Mouse (Mus musculus) embryo, embryonic 10 days (tissue): Measurements from ENCODE around the gene Cpsf4.
"Not testable (repeated sequence)": the region's sequence is repeated elsewhere in the genome, so short reads cannot be mapped to it uniquely, and the experiment has no call there.

Source experiments
- DNase-seq: peaks from one replicate; pipeline ENCODE4 v3.0.0-alpha.2; 2015; ENCODE audit warnings: low spot score

Gene Cpsf4

DNA sequence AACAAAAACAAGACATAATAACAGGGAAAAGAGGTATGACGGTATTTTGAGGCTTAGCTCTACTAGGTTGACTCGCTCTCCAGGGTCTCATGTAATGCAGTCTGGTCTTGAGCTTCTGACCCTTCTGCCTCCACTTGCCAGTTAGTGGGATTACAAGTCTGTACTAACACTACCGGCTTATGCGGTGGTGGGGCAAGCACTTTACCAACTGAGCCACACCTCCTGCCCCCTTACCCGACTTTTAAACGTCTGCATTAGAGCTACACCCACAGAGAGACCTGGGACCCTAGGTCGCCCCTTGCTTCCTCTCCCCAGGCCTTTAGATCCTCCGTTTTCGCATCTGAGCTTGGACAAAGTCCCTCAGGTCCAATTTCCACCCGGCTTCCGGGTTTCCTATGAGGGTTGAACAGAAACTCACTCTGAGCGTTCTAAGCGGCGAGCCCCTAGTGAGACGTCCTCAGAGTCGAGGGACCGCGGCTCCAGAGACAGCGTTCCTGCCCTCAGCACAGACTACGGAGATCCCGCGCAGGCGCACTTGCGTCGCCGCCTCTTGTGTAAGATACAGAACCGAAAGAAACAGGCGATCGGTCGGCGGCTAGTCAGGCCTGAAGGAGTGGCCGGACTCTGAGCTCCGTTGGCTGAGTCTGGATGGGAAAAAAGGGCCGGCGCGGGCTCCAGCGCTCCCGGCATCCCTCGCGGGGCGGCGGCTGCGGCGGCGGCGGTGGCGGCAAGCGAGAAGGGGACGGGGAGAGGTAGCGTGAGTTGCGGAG, at the start of gene Cpsf4, which contains the start of gene Ptcd1:
TSS of gene Cpsf4 (plus strand) at position 678 of the 770 bp plus-strand sequence.
TSS of gene Ptcd1 (minus strand) at position 573 of the 770 bp plus-strand sequence.
- DNase-seq, result peak; percentile 100

DNA sequence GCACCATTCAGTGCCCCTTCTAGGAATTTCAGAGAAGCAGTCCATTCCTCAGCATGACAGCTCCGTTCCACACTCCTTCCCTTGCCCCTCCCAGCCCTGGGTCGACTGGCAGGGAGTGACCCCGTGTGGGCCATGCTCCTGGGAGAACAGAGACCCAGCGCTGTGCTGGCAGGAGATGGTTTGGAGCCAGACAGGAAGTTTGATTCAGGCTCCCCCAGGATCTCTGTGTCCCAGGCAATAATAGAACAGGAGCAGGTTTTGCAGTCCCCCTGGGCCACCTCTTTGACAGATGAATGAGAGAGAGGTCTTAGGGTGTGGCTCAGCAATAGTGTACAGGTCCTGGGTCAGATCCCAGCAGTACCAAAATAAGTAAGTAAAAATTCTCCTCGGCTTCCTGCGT, 49.0 kb upstream of the Cpsf4 start:
- no peak for DNase-seq

- DNase-seq, result no peak
Measured at GRCm38 (mm10) chr5:145118461-145118860, 48.6 kb upstream of the Cpsf4 start.

DNA sequence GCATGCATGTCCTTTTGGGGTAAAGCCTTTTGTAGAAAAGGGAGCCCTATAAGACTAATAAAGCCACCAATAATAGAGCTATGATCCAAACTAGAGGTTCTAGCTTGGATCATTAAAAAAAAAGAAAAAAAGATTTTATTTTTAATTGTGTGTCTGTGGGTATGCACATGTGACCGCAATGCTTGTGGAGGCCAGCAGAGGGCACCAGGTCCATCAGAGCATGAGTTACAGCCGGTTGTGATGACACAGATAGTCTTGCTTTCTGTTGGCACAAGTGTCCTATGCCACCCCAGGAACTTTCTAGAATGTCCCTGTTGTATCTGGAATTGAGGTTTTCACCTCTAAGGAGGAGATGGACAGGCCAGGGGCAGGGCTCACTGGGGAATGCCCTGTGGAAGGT, 47.6 kb upstream of the Cpsf4 start:
- no peak for DNase-seq

DNA sequence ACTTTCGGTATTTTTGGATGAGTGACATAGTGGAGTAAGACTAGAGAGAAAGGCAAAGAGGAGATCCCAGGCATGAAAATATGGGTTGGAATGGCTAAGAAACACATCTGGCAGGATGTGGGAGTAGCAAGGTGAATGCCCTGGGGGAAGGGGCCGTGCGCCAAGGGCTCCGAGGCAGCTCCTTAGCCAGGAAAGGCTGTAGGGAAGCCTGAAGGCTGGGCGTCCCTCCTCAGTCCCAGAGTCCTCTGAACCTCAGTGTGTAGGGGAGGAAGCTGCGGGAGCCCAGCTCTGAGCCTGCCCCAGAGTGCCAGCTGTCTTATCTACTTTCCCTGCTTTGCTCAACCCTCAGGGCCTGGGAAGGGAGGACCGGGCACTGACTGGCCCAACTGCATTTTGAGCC, 46.1 kb upstream of the Cpsf4 start:
- DNase-seq, result no peak

GRCm38 (mm10) chr5:145123396-145123795, 43.6 kb upstream of the Cpsf4 start:
- DNase-seq, result no peak

DNA sequence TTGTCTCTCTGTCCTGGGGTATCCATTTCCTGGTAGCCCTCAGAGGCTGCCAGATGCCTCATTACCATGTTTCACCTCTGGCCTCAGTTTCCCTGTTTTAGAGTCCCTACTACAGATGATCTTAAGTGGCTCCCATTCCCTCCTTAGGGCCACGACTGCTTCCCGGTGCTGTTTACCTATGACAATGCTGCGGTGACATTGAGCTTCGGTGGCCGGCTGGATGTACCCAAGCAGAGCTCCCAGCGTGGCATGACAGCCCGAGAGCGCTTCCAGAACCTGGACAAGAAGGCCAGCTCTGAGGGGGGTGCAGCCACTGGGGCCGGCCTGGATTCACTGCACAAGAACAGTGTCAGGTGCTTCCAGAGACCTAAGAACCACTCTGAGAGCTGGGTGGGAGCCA, 40.4 kb upstream of the Cpsf4 start:
- no peak for DNase-seq

DNA sequence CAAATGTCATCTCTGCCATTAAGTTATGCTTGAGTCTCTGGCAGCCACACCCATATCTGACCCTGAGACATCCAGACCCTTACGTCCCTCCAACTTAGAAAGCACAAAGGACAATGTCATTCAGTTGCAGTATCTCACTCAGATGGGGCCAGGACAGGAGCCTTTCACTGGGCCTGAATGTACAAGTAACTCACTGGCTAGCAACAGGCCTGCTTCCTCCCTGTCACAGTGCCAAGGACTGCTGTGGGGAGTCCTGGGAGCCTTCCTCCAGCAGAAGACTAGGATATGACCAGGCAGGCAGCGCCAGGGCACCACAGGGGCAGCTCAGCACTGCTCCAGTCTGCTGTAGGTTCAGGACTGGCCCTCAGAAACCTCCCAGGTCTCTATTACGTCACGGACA, 37.9 kb upstream of the Cpsf4 start:
- DNase-seq, result no peak

- not testable (repeated sequence) for DNase-seq
Measured at GRCm38 (mm10) chr5:145129773-145130172, 37.2 kb upstream of the Cpsf4 start.

DNA sequence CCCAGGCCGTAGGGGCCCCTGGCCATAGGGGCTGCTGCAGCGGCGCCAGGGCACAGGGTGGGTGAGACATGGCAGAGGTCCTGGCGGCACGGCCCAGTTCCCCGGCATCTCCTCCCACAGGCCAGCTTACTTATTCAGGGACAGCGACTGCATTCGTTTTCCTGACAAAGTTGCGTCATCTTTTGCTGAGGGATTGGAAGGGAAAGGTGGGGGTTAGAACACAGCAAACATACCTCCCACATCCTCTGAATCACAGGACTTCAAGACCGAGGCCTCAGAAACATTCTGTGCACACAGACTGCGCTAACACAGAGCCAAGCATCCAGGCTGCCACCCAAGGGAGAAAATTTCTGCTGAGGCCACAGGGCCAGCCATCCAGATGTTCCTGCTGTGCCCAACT, 36.8 kb upstream of the Cpsf4 start:
- no peak for DNase-seq

DNA sequence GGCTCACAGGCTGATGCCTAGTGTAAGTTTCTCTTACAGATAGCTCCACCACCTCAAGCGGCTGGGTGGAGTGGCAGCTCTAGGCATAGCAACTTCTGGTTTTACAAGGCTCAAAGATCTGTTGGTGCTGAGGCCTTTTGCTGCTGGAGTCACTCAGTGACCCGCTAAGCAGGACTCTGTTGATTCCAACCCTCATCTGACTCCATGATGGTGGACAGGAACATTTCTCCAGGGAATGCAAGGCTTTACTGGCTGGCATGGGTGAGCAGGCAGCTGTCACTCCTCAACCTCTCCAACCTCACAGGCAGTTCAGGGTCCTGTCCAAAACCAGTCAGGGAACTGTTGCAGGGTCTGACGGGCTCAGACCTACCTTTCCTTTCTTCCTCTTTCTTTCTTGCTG, 36.0 kb upstream of the Cpsf4 start:
- DNase-seq, result no peak

GRCm38 (mm10) chr5:145133275-145133674, 33.7 kb upstream of the Cpsf4 start:
- not testable (repeated sequence) for DNase-seq

DNA sequence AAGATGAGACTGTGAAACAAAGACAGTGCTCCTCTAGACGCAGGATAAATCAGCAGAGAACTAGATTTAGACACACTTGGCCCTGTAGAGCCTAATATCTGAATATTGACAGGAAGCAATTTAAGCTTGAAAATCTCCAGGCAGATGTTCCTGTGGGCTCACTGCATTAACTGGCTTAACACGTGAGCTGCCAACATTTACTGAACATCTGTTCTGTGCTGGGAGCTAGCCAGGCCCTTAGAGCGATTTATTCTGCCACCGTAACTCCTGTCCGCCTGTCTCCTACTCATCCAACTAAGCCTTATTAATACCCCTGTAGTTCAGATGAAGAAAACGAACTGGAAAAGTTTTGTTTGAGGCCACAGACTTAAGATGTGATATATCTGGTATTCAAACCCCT, 28.2 kb upstream of the Cpsf4 start:
- no peak for DNase-seq

GRCm38 (mm10) chr5:145139571-145140519, 27.2 kb upstream of the Cpsf4 start, which contains the start of the genes Pdap1 and Bud31:
Pdap1 (minus strand) TSS chr5:145140238.
Bud31 (plus strand) TSS chr5:145140362.
- DNase-seq, result peak; percentile 96

DNA sequence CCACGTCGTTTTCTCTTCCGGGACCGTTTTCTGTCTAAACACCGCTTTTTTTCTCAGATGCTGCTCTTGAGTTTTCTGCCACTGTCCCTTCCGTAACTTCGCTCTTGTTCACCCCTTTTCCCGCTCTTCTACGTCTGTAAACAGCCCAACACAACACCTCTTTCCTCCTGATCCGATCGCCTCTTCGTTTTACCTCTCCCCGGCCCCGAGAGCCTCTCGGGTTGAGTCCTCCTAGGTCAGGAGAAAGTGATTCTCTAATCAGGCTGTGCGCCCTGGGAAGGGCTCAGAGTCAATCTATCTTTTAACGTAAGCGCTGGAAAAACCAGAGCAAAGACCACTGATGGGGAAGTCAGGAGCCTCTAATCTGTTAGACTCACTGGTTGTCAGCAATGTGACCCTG, 26.4 kb upstream of the Cpsf4 start:
- no peak for DNase-seq

GRCm38 (mm10) chr5:145147748-145148147, 19.3 kb upstream of the Cpsf4 start:
- no peak for DNase-seq

- no peak for DNase-seq
Measured at GRCm38 (mm10) chr5:145149294-145149693, 17.7 kb upstream of the Cpsf4 start.

- DNase-seq, result no peak
Measured at GRCm38 (mm10) chr5:145152690-145153089, 14.3 kb upstream of the Cpsf4 start.

- DNase-seq, result no peak
Measured at GRCm38 (mm10) chr5:145161361-145161760, 5.7 kb upstream of the Cpsf4 start.

DNA sequence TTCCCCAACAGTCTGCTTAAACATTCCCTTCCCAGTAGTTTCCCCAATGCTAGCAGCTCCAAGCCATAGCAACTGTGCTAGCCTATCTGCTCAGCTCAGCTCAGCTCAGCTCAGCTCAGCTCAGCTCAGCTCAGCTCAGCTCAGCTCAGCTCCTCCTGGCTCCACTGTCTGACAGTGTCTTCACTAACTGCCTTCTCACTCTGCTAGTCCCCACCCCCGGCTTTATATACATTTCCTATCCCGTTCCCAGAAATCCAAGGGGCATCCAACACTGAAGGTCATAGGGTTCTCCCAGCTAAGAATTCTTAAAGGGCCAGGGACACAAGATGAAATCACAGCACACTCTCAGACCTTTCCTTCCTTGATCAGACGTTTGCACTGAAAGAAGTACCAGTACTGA, 2.3 kb upstream of the Cpsf4 start:
- DNase-seq, result no peak

- no peak for DNase-seq
Measured at GRCm38 (mm10) chr5:145165184-145165583, 1.8 kb upstream of the Cpsf4 start.

GRCm38 (mm10) chr5:145167306-145167661, 271 bp downstream of the Cpsf4 start:
- DNase-seq, result peak; percentile 26

- DNase-seq, result no peak
Measured at GRCm38 (mm10) chr5:145178461-145178980, 11.5 kb downstream of the Cpsf4 start.
